Mouse (Mus musculus) megakaryocyte, embryonic 14.5 days (primary cell): ENCODE results near the gene Timmdc1. TPM values are rescaled to one million over a fixed set of nuclear protein-coding genes. Genes with fewer than 3 reads are reported as not detected.

Experiments
- H3K27me3 ChIP-seq: replicated peaks from 2 replicates; pipeline ENCODE3; 2012; ENCODE audit warnings: inconsistent platforms
- H3K36me3 ChIP-seq: replicated peaks from 2 replicates; pipeline ENCODE3; 2012; ENCODE audit warnings: low read length, inconsistent platforms, mixed read lengths
- H3K4me1 ChIP-seq: 2 replicates; pipeline ENCODE4 v1.6.1; 2012; ENCODE audit warnings: inconsistent platforms
- H3K4me3 ChIP-seq: replicated peaks from 2 replicates; pipeline ENCODE3; 2012; ENCODE audit warnings: moderate library complexity, mild to moderate bottlenecking, inconsistent platforms
- H3K9me3 ChIP-seq: 2 replicates; pipeline ENCODE4 v1.6.1; 2012; ENCODE audit warnings: inconsistent platforms
- FLI1 ChIP-seq: IDR thresholded peaks from 2 replicates; pipeline ENCODE4 v1.6.1; 2012; ENCODE audit warnings: low read length, inconsistent platforms, mixed read lengths
- GATA1 ChIP-seq: IDR thresholded peaks from 3 replicates; pipeline ENCODE4 v1.6.1; 2012; ENCODE audit warnings: mixed read lengths, low read length, inconsistent platforms, borderline replicate concordance
- polyA plus RNA-seq: library from polyadenylated mRNA; stranded (reverse); fragments of >175 nt; gene quantifications from 2 replicates; pipeline ENCODE4 v1.2.3, GENCODE M21; 2012; ENCODE audit warnings: low replicate concordance; ENCODE audit not compliant: insufficient read depth

Timmdc1 gene
- polyA plus RNA-seq, result 26.4 and 39.4 TPM in 2 replicates

GRCm38 (mm10) chr16:38522129-38523084 is at the start of gene Timmdc1:
Gene Timmdc1 (minus strand): TSS chr16:38522663.
- H3K4me1 ChIP-seq, result peaks cover 18% of the 10 kb centered on the region
- TF ChIP-seq FLI1 (peak; percentile 98), GATA1 (no peak)
- no peaks in the 10 kb centered on the region for H3K27me3 ChIP-seq
- peaks cover 48% of the 10 kb centered on the region for H3K36me3 ChIP-seq
- peak within 1 kb of the TSS; percentile 98 for H3K4me3 ChIP-seq
- no peaks in the 10 kb centered on the region for H3K9me3 ChIP-seq

- no peaks in the 10 kb centered on the region for H3K27me3 ChIP-seq
- no peaks in the 10 kb centered on the region for H3K9me3 ChIP-seq
- peaks cover 11% of the 10 kb centered on the region for H3K4me1 ChIP-seq
- H3K4me3 ChIP-seq, result no peak overlapping the region
- TF ChIP-seq GATA1 (no peak), FLI1 (no peak)
- H3K36me3 ChIP-seq, result peaks cover 91% of the 10 kb centered on the region
Observed at GRCm38 (mm10) chr16:38571481-38571880, 49.0 kb upstream of the Timmdc1 start.

GRCm38 (mm10) chr16:38568192-38568591 is 45.7 kb upstream of the Timmdc1 start:
- peaks cover 24% of the 10 kb centered on the region for H3K4me1 ChIP-seq
- no peak overlapping the region for H3K4me3 ChIP-seq
- TF ChIP-seq FLI1, result no peak
- no peak for TF ChIP-seq GATA1
- no peaks in the 10 kb centered on the region for H3K27me3 ChIP-seq
- H3K36me3 ChIP-seq, result peaks cover 82% of the 10 kb centered on the region
- H3K9me3 ChIP-seq, result no peaks in the 10 kb centered on the region

- Histone ChIP-seq H3K4me1 (peaks cover 34% of the 10 kb centered on the region), H3K4me3 (peak overlapping the region; percentile 97)
- no peak for TF ChIP-seq GATA1
Observed at GRCm38 (mm10) chr16:38563516-38563915, 41.1 kb upstream of the Timmdc1 start.

GRCm38 (mm10) chr16:38562968-38563327 is 40.5 kb upstream of the Timmdc1 start:
- Histone ChIP-seq H3K27me3 (peaks cover 13% of the 10 kb centered on the region), H3K4me1 (peaks cover 34% of the 10 kb centered on the region), H3K4me3 (peak overlapping the region; percentile 97), H3K9me3 (no peaks in the 10 kb centered on the region), H3K36me3 (peaks cover 36% of the 10 kb centered on the region)
- TF ChIP-seq FLI1 (no peak), GATA1 (no peak)

More at GRCm38 (mm10) chr16:38563516-38563915, 41.1 kb upstream of the Timmdc1 start:
- Histone ChIP-seq H3K9me3 (no peaks in the 10 kb centered on the region), H3K27me3 (peaks cover 11% of the 10 kb centered on the region), H3K36me3 (peaks cover 41% of the 10 kb centered on the region)

GRCm38 (mm10) chr16:38562131-38562967 is 39.9 kb upstream of the Timmdc1 start:
- Histone ChIP-seq H3K27me3 (peaks cover 15% of the 10 kb centered on the region), H3K4me1 (peaks cover 34% of the 10 kb centered on the region), H3K9me3 (no peaks in the 10 kb centered on the region), H3K36me3 (peaks cover 30% of the 10 kb centered on the region), H3K4me3 (peak overlapping the region; percentile 97)
- TF ChIP-seq GATA1 (no peak), FLI1 (peak; percentile 69; the same call in 1 of the 2 replicates)

GRCm38 (mm10) chr16:38558221-38558748 is 35.8 kb upstream of the Timmdc1 start, which contains the start of gene Tmem39a:
Gene Tmem39a (plus strand): TSS chr16:38558698.
- peaks cover 13% of the 10 kb centered on the region for H3K4me1 ChIP-seq
- peaks cover 31% of the 10 kb centered on the region for H3K27me3 ChIP-seq
- TF ChIP-seq FLI1 (no peak), GATA1 (no peak)
- no peaks in the 10 kb centered on the region for H3K36me3 ChIP-seq
- H3K4me3 ChIP-seq, result no peak within 1 kb of the TSS
- peaks cover 2% of the 10 kb centered on the region; the same call in 1 of the 2 replicates for H3K9me3 ChIP-seq

GRCm38 (mm10) chr16:38555988-38556387 is 33.5 kb upstream of the Timmdc1 start:
- Histone ChIP-seq H3K4me3 (no peak overlapping the region), H3K36me3 (no peaks in the 10 kb centered on the region), H3K9me3 (peaks cover 4% of the 10 kb centered on the region; the same call in 1 of the 2 replicates), H3K4me1 (peaks cover 14% of the 10 kb centered on the region), H3K27me3 (peaks cover 37% of the 10 kb centered on the region)
- no peak for TF ChIP-seq FLI1
- TF ChIP-seq GATA1, result no peak
